Mouse (Mus musculus) cerebellum, adult 11 months (tissue): Measurements from ENCODE around the gene Nemp1.

Source experiments
- DNase-seq: peaks from one replicate; pipeline ENCODE4 v3.0.0; 2022

Nemp1 gene

DNA sequence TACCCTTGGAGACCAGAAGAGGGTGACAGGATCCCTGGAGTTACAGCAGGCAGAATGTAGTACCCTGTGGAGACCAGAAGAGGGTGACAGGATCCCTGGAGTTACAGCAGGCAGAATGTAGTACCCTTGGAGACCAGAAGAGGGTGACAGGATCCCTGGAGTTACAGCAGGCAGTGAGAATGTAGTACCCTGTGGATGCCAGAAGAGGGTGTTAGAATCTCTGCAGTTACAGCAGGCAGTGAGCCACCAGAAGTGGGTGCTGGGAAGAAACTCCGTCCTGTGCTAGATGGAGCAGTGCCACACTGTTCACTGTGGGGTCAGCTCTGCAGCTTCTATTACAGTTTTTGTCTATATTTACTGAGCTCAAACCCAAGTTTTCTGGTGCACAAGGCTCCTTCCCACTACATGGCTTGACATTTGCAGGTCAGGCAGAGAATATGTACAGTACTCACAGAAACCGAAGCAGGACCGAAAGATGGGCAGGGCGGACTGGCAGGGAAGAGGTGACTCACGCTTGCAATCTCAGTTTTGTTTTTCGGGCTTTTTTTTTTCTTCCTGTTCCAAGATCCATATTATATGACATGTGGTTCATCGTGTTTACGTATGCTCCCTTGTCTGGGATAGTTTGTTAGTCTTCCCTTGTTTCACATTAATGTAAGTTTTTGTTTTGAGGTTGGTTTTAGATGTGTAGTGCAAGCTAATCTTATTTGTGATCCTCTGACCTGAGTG, 8.3 kb downstream of the Nemp1 start:
- peak; percentile 87 for DNase-seq

DNA sequence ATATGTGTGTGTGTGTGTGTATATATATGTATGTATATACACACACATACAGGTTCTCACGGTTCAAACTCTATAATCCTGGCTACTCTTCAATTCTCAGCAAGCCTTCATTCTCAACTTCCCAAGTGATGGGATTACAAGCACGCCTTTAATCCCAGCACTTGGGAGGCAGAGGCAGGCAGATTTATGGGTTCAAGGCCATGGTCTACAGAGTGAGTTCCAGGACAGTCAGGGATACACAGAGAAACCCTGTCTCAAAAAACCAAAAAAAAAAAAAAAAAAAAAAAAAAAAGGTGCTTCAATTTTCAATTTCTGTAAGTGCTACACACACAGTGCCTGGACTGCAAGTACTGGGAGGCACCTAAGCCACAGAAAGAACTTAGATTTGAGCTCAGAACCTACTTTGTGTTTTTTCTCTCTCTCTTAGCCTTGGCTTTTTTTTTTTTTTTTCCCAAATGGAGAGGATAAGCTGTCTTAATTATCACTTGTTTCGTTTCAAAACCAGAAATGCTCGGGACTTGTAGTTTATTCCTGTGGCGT, 9.2 kb downstream of the Nemp1 start:
- DNase-seq, result no peak

DNA sequence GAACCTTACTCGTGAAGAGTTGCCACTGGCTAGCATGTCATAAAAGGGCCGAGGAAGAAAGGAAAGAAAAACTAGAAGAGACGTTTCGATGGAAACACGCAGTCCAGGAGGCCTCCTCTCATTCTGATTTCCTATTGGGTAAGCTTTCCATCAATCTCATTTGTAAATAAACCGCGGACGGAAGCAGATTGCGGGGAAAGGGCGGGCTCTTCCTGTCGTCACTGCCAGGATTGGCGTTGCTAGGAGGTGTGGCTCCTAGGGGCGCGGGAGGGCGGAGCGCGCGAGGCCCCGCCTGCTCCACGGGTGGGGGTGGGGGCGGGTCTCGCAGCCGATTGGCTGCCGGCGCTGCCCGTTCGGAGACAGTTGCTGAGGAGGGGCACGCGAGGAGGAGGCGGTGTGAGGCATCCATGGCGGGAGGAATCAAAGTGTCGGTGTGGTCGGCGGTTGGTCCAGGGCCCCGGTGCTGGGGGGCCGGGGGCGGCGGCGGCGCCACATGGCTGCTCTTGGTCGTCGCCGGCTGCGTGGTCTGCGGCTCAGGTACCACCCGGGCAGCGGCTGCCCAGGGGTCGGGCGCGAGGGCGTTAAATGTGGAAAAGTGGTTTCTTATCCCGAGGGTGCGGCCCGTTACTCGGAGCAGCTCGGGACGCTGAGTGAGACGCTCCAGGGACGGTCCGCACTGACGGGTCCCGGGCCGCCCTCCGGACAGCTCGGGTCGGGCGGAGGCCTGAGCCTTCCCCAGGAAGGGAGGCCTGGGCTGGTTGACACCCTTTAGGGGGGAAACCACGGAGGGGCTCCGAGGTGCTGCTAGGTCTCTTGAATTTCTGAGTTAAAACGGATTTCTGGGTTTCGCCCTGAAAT, 10.2 kb downstream of the Nemp1 start:
- DNase-seq, result peak; percentile 90

DNA sequence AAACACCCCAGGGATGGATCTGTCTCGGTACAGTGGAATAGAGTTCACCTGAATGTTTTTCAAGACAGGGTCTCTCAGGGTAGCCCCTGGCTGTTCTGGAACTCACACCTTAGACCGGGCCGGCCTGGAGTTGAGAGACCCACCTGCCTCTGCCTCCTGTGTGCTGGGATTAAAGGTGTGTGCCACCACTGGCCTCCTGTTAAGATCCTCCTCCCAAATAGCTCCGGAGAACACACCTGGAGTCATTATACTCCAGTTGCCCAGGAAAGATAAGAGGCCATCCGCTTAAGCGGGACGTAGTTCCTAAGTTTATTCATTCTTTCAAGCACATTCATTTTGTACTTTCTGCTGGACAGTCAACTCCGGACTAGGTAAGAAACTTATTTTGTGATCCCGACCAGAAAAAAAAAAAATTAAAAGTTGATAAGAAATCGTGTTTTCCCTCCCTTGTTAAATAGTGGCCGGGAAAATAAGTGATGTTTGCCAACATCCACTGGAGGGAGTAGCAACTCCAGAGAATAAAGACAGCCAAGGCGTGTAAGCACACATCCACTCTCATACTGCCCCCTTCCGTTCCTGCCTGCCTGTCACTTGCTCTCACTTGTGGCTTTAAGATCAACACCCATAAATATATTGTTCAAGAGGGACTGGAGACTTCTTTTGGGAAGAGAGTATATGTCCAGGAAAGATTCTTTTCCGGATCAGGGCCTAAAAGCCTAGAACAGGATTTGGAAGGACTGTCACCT, 11.1 kb downstream of the Nemp1 start:
- DNase-seq, result no peak

DNA sequence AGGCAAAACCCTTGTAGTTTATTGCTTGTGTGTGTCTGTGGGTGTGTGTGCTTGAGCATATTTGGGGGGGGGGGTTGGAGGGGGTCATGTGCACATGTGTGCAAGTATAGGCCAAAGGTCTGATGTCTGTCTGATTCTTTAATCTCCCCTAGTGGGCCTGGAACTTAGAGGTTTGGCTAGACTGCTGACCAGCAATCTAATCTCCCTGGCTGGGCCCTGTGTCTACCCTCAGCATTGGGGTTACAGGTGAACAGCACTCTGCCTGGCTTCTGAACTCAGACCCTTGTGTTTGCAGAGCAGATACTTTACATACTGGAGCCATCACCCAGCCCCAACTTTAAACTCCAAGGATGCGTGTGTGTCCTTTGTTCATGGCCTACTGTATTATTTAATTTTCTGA, 12.5 kb downstream of the Nemp1 start:
- DNase-seq, result no peak

DNA sequence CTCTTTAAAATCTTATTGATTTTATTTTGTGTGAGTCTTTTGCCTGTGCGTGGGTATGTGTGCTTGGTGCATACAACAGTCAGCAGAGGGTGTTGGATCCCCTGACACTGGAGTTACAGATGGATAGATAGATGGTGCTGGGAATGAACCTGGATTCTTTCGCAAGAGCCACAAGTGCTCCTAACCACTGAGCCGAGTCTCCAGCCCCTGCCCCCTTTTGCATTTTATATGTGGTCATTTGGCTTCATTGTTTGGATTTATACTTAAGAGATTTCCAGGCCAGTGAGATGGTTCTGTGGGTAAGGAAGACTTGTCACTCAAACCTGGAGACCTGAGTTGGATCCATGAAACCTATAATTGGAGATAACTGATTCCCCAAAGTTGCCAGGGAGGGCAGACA, 13.2 kb downstream of the Nemp1 start:
- DNase-seq, result no peak

DNA sequence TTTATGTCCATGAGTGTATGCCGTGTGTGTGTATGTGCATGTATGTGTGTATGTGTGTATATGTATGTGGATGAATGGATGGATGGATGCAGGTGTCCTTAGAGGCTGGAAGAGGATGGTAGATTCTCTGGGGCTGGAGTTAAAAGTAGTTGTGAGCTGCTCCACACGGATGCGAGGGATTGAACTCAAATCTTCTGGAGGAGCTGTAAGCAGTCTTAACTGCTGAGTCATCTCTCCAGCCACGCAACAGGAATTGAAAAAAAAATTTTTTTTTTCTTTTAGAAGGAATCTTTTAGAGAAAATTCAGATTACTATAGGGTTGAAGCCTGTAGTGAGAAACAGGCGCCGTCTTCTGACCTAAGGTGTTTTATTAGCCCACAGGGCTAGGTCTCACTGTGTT, 16.2 kb downstream of the Nemp1 start:
- no peak for DNase-seq

DNA sequence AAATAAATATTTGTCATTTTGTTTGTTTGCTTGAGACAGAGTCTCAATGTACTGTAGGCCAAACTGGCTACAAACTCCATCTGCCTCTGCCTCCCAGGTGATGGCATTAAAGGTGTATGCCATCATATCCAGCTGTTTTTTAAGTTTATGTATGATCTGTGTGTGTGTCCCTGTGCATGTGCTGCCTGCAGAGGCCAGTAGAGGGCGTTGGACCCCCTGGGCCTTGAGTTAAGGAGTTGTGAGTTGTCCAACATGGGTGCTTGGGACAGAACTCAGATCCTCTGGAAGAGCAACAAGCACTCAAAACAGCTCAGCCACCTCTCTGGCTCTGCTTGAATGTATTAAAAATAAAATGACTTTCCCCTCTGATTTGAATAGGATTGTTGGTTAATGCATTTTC, 24.4 kb downstream of the Nemp1 start:
- no peak for DNase-seq

DNA sequence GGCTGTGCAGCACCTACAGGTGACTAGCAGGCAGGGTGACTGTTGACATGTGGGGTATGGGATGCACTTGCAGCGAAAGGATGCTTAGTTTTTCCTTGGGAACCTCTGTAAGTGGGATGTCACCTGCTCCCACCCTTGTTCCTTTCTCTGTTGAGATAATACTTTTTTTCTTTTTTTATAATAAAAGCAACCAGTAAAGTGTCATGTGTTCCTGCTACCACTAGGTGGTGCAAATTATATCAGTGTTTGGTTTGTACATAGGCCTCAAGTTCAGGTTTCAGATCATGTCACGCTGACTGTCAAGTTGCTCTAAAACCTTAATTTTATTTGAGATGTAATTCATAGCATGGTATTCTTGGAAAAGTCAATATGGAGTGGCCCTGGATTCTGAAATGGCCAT, 27.9 kb downstream of the Nemp1 start:
- no peak for DNase-seq

DNA sequence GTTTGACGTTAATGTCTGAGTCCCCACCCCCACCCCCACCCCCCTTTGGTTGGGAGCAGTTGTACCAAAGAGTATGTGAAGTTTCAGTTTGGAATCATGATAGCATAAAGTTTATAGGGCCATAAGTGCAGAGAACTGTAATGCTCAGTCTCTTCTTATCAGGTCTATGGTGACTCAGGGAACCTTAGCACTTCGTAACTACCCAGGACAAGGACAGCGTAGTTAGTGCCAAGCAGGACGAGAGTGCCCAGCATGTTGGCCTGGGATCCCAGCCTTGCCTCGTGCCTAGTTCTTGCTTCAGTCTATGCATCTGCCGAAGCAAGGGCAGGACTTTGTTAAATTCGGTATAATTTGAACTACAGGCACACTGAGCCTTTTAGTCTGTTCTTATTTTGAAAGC, 29.1 kb downstream of the Nemp1 start:
- no peak for DNase-seq

DNA sequence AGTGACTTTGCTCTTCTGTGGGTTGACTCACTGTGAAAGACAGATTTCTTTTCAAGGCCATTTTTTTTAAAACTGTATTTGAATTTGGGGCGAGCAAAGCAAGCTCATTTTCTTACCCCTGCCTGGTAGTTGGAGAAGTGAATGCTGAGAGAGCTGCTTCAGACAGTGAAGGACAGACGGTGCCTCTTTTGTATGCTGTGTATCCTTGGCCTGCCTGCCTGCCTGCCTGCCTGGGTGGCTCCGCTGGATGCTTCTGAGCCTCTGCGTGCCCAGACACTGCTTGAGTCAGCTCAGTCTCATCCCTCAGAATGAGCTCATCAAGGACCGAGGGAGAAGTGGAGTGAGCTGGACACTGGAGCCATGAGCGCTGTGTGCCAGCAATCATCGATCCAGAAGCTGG, 32.3 kb downstream of the Nemp1 start:
- no peak for DNase-seq

DNA sequence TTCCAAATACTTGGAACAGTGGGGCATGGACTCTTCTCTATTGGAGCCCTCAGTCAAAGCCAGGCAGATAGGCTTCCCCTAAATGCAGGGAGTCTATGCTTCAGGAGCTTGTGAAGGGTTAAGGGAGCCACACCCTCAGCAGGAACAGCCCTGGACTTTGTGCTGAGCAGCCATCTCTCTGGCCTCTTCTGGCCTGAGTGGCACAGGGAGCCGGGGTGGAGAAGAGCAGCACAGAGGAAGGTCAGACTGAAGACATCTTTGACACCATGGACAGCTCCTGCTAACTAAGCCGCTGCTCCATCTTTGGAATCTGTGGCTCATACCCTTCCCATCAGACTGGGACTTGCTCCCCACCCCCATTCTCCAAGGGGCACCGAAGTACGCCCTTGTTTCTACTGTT, 36.6 kb downstream of the Nemp1 start:
- no peak for DNase-seq

DNA sequence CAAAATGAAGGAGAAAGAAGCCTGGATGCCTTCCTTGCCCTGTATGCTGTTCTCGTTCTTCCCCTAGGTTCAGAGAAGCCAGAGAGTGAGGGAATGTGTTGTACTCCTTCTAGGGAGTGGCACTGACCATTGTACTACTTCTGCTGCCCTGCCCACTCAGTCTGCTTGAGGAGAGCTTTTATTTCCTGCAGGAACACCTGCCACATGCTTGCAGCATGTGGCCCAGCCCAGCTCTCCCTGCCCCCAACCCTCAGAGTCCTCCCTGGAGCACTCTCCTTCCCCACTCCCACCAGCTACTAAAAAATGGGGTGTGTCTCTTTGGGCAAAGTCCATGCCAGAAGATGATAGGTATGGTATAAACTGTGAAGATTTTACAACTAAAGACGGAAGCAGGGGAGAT, 37.6 kb downstream of the Nemp1 start:
- DNase-seq, result no peak

DNA sequence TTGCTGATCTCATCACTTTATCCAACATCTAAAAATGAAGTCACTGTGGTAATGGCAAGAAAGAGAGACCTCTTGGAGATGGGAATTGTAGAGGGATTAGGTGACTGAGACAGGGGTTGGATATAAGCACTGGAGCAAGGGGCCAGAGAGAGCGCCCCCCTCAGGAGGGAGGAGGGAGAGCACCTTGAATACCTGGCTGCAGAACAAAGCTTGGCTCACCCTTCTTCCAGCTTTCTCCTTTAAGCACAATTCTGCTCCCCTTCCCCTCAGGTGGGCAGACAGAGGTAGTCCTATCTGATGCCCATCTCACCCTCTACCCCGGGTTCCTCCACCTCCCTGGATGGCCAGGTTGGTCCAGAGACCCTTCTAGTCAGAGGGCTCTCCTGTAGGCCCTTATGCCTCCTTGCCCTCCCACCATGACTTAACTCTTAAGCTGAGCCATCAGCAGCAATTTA, 38.1 kb downstream of the Nemp1 start, which contains the start of gene Myo1a:
Gene Myo1a, plus strand, starts transcription at position 405 of the 455 bp plus-strand sequence.
- DNase-seq, result no peak

DNA sequence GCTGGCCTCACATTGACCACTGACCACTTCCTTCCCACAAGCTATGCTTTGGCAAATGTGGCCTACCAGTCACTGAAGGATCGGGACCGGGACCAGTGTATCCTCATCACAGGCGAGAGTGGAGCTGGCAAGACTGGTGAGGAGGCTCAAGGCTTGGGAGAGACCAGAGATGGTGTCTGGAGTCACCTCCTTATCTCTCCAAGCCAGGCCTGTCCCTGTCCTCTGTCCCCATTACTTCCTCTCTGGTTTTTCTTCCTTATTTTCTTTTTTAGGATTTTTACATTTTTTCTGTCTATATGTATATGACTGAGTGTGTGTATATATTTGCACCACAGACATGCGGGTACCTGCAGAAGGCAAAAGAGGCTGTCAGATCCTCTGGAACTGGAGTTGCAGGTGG, 39.1 kb downstream of the Nemp1 start:
- no peak for DNase-seq

DNA sequence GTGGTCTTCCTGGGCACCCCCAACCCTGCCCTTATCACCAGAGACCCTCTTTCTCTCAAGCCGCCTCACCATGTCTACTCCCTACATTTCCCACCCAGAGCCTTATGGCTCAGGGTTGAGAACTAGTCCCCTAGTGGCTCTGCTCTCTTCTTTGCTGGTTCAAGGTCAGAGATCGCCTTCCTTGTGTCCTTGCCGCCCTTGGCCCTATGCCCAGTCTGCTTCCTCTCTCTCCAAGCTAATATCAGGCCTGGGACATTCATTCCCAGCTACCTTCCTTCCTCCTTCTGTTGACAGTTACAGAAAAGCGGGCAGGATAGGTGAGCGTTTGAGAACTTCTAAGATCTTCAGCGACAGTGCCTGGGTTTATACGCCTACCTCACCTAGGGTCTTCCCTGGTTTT, 41.0 kb downstream of the Nemp1 start:
- DNase-seq, result no peak

DNA sequence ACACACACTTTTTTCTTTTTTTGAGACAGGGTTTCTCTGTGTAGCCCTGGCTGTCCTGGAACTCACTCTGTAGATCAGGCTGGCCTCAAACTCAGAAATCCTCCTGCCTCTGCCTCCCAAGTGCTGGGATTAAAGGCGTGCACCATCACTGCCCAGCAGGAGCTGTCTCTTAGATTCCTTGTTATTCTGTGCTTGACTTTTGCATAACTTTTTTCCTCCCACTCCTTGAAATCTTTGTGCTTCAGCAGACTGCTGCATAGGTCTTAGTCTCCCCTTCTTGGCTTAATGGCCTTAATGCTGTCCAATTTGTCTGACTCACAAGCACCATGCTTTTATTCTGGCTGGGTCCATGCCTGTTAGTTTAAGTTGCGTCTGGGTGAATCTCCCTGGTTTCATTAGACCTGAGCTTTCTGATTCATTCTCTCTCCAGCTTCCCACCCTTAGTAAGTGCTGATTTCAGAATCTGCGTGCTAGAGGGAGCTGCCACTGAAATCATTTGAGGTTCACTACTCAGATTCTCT, 42.2 kb downstream of the Nemp1 start:
- DNase-seq, result no peak

DNA sequence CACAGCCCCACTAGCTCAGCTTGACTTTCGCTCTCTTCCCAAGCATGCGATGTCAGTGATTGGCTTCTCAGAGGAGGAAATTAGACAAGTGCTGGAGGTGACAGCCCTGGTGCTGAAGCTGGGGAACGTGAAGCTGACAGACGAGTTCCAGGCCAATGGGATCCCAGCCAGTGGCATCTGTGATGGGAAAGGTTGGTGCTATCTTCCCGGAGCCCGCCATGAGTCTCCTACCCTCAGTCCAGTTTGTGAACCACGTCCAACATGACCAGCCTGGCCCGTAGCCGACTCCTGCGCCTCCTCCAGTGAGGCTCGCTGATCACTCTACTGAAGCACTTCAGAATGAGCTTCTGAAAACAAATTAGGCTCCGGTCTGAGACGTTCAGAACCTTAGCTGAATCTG, 43.6 kb downstream of the Nemp1 start:
- DNase-seq, result no peak

DNA sequence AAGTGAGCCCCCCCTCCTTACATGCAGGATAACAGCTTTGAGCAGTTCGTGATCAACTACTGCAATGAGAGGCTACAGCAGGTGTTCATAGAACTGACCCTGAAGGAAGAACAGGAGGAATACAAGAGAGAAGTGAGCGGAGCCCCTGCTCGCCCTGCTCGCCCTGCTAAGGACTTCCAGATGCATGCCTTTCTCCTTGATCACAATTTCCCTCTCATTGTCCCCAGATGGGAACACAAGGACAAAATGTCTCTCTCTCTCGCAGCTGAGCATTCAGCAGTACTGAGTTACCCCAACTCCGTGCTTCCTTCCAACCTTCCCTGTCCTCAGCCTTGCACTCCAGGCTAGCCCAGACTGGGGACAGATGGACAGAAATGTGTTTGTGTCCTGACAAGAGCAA, 46.0 kb downstream of the Nemp1 start:
- no peak for DNase-seq

DNA sequence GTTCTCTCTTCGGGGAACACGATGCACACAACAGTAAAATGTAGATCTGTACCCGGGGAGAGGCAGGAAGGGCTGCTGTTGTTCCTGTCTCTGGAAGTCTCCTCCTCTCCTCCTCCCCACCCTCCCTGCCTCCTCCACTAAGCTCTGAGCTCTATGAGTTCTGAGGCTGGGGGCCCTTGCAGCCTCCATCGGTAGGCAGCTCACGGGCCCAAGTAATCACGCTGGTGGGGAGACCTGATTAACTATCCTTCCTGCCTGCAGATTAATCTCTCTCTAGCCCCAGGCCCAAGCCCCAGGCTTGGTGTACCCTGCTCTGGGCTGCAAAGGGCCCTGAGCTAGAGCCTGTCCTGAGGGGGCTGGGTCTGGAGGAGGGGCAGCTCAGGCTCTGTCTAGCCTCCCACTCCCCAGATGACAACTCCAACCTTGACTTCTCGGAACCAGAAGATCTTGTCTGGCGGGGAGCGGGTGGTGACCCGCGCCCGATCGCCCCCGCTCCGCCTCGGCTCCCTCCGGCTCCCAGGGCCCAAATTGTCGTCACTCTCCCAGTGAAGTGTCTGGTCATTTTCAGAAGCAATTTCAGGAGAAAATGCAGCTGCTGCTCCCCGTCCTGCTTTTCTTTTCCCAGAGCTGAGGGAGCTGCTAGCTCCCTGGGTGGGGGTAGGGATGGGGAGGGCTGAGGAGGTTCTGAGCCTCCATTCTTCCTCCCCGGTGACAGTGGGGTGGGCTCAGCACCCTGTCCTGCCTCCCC, 55.1 kb downstream of the Nemp1 start:
- no peak for DNase-seq

DNA sequence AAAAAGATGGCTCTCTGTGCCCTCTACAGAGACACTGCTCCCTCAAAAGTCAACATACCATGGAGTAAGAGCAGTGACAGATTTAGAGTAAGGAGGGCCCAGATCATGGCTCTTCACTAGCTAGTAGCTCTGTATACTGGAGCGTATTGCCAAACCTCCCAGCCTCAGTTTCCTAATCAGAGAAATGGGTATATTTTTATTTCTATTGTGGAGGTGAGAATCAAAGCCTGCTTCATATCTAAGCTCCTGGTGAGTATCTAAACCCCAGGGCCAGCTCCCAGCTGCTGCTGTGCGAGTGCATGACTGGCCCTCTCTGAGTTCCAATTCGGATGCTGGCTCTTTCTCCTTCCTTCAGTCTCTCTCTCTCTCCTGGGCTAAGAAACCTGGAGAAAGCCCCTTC, 57.5 kb downstream of the Nemp1 start, which contains the start of gene Tac2:
Gene Tac2, plus strand, starts transcription at position 301 of the 400 bp plus-strand sequence.
- DNase-seq, result no peak

DNA sequence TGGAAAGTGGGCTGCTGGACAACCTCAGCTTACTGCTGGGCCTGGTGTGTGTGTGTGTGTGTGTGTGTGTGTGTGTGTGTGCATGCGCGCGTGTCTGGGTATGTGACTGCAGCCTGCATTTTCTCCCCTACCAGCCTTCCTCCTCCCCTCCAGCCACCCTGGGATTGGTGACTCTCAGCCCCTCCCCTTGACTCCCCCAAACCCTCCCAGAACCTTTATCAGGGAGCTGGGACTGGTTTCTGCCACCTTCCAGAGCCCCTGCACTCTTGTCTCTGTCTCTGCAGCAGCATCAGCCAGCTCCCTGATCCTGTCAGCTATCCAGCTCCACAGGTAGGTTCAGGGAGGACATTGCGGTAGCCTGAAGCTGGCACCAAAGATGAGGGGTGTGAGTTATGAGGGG, 58.4 kb downstream of the Nemp1 start:
- no peak for DNase-seq
